Mouse (Mus musculus) heart, adult 2 months (tissue): ENCODE measurements at regions not wholly inside any gene's neighbourhood (a gene's known extent, or its start where the extent isn't known, plus 50 kb on each side); places are given as distances from the start of the nearest gene placed in this dataset.

Source experiments
- DNase-seq, 2 experiments: peaks; one replicate each; pipeline ENCODE4 v3.0.0; 2021
- H3K27ac ChIP-seq: fragments of 200-600 bp; 2 replicates; pipeline ENCODE4 v1.8.1; 2022
- H3K27me3 ChIP-seq: fragments of 200-500 bp; 2 replicates; pipeline ENCODE4 v1.6.1; 2012; ENCODE audit warnings: mild to moderate bottlenecking, low read length, inconsistent platforms, mixed read lengths; ENCODE audit not compliant: control insufficient read depth, insufficient read depth
- H3K36me3 ChIP-seq: fragments of 200-500 bp; 2 replicates; pipeline ENCODE4 v1.6.1; 2012; ENCODE audit warnings: low read length, inconsistent platforms; ENCODE audit not compliant: control insufficient read depth, insufficient read depth
- H3K4me1 ChIP-seq: fragments of 200-500 bp; 2 replicates; pipeline ENCODE4 v1.6.1; 2011; ENCODE audit warnings: low read length; ENCODE audit not compliant: control insufficient read depth, insufficient read depth
- H3K4me3 ChIP-seq: fragments of 200-600 bp; 2 replicates; pipeline ENCODE4 v1.8.1; 2022
- H3K79me2 ChIP-seq: fragments of 200-500 bp; replicated peaks from 2 replicates; pipeline ENCODE4 v1.6.1; 2012; ENCODE audit warnings: mild to moderate bottlenecking, inconsistent platforms, low read length, moderate library complexity, mixed read lengths; ENCODE audit not compliant: control insufficient read depth, insufficient read depth
- H3K9ac ChIP-seq: fragments of 200-500 bp; 2 replicates; pipeline ENCODE4 v1.6.1; 2012; ENCODE audit warnings: low read depth, mild to moderate bottlenecking, control low read depth, inconsistent platforms, low read length, mixed read lengths
- CTCF ChIP-seq: fragments of 200-600 bp; IDR thresholded peaks from 2 replicates; pipeline ENCODE4 v1.8.1; 2022; ENCODE audit warnings: antibody characterized with exemption, mild to moderate bottlenecking, moderate library complexity
- EP300 ChIP-seq: fragments of 200-500 bp; IDR thresholded peaks from 2 replicates; pipeline ENCODE4 v1.6.1; 2011; ENCODE audit warnings: low read depth, low read length, control low read depth; ENCODE audit not compliant: insufficient read depth
- POLR2A ChIP-seq: fragments of 200-500 bp; IDR thresholded peaks from 2 replicates; pipeline ENCODE4 v1.6.1; 2011; ENCODE audit warnings: mild to moderate bottlenecking, low read depth, low read length, control low read depth; ENCODE audit not compliant: insufficient read depth
- WGBS: fragments of 180-500 bp; shearing (Covaris S2); methylation state at CpG from one replicate; pipeline ENCODE4 v1.1.7; 2018; 5-methylcytosine and 5-hydroxymethylcytosine counted together
- intact Hi-C: fragments of 180-260 bp; cut with DNase I; formaldehyde crosslinking; loops from one replicate; pipeline ENCODE4 v1.15.1; 2025

DNA sequence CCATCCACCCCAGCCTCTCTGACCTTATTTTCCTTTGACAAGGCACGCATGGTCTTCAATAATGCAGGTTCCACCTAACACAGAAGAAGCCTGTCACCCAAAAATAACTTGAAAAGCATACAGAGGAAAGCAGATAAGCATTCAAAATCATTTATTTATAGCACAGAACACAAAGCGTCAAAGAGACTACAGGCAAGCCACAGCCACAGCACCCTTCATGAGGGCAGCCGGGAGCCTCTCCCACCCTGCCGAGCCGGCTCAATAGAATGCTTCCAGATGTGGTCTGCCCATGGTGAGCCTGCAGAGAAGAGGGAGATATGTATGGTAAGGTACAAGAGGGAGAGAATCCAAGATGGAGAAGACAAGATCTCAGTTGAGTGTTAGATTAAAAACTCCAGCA, 76.7 kb upstream of the Kcnd3 start:
- peak overlapping the region; percentile 47 for H3K4me3 ChIP-seq
- TF ChIP-seq POLR2A = peak; percentile 90
- no peak for TF ChIP-seq CTCF
- no peak for TF ChIP-seq EP300
- H3K79me2 ChIP-seq = no peaks in the 10 kb centered on the region
- peak overlapping the region; percentile 92 for H3K27ac ChIP-seq
- no peaks in the 10 kb centered on the region for H3K27me3 ChIP-seq
- 27% methylated on average over 5 of the region's 5 CpGs for WGBS
- H3K9ac ChIP-seq = peak overlapping the region; percentile 79
- no peaks in the 10 kb centered on the region for H3K36me3 ChIP-seq
- intact Hi-C loops = no loop called here
- peak; percentile 38 to 39 for DNase-seq
- H3K4me1 ChIP-seq = peaks cover 2% of the 10 kb centered on the region; the same call in 1 of the 2 replicates

DNA sequence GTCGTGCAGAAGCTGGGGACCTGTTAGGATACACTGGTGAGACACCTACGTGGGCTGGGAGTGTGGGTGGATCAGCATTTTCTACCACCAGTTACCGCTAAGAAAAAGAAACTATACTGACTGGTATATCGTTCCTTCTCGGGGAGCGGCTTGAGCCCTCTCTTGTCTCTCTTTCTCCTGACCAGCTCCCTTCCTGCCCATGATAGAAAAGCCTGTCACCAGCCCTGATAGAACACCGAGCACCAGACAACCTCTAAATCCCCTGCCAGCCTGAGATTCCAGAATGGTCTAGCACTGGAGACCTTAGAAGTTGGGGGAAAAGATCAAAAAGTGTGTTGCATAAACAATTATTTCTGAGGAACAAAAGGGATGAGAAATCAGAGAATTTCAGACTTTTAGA, 76.3 kb upstream of the Kcnd3 start:
- Histone ChIP-seq H3K27me3 (no peaks in the 10 kb centered on the region), H3K27ac (peak overlapping the region; percentile 92), H3K4me3 (peak overlapping the region; percentile 47), H3K4me1 (peaks cover 2% of the 10 kb centered on the region; the same call in 1 of the 2 replicates), H3K79me2 (no peaks in the 10 kb centered on the region), H3K36me3 (no peaks in the 10 kb centered on the region), H3K9ac (peak overlapping the region; percentile 79)
- intact Hi-C loops = no loop called here
- WGBS = 29% methylated on average over 7 of the region's 7 CpGs
- TF ChIP-seq POLR2A = no peak
- TF ChIP-seq CTCF = no peak
- no peak for TF ChIP-seq EP300
- no peak for DNase-seq

DNA sequence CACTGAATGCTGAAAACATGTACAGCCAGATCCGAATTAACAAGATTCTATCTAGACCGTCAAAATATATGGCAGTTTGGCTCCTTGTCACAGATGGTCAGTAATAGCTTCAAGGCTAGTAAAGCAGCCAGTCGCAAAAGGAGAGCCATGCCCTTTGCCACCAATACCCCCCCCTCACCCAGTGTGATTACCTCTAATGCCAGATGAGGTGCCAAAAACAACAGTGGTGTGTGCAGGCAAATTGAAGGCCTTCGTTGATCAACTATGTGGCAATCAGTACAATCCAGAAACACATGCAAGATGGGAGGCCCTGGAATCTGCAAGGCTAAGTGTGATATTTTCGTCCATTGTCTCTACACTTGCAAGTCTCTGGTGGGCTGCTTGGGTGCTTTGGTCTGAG, 75.8 kb upstream of the Kcnd3 start:
- Histone ChIP-seq H3K9ac (no peak overlapping the region), H3K36me3 (no peaks in the 10 kb centered on the region), H3K4me3 (no peak overlapping the region), H3K79me2 (no peaks in the 10 kb centered on the region), H3K27me3 (no peaks in the 10 kb centered on the region), H3K27ac (peak overlapping the region; percentile 92), H3K4me1 (peaks cover 2% of the 10 kb centered on the region; the same call in 1 of the 2 replicates)
- no peak for DNase-seq
- intact Hi-C loops = no loop called here
- 34% methylated on average over 5 of the region's 5 CpGs for WGBS
- TF ChIP-seq POLR2A (no peak), EP300 (no peak), CTCF (no peak)

DNA sequence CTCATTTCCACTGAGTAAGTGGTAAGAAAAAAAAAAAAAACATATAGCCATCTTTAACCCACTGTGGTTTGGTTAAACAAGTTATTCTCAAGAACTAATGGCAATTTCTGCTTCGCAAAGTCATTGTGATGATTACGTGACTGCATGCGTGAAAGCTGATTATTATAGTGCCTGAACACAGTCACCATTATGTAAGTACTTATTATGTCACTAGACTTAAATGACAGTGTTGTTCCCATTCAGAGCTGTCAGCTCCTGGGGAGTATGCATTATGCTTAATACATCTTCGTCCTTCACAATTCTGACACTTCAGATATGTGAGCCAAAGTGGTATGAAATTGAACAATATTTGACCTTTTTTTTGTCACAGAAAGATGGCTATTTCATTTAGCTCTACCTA, 71.3 kb upstream of the Kcnd3 start:
- Histone ChIP-seq H3K9ac (no peak overlapping the region), H3K4me1 (peaks cover 2% of the 10 kb centered on the region; the same call in 1 of the 2 replicates), H3K27me3 (no peaks in the 10 kb centered on the region), H3K36me3 (no peaks in the 10 kb centered on the region), H3K79me2 (no peaks in the 10 kb centered on the region), H3K27ac (peak overlapping the region; percentile 32), H3K4me3 (0 out of 2 replicates have a peak overlapping the region, but pooled peaks have one; percentile 16)
- DNase-seq = no peak
- no peak for TF ChIP-seq EP300
- TF ChIP-seq CTCF = no peak
- TF ChIP-seq POLR2A = no peak
- intact Hi-C loops = no loop called here
- 91% methylated on average over 4 of the region's 4 CpGs for WGBS

DNA sequence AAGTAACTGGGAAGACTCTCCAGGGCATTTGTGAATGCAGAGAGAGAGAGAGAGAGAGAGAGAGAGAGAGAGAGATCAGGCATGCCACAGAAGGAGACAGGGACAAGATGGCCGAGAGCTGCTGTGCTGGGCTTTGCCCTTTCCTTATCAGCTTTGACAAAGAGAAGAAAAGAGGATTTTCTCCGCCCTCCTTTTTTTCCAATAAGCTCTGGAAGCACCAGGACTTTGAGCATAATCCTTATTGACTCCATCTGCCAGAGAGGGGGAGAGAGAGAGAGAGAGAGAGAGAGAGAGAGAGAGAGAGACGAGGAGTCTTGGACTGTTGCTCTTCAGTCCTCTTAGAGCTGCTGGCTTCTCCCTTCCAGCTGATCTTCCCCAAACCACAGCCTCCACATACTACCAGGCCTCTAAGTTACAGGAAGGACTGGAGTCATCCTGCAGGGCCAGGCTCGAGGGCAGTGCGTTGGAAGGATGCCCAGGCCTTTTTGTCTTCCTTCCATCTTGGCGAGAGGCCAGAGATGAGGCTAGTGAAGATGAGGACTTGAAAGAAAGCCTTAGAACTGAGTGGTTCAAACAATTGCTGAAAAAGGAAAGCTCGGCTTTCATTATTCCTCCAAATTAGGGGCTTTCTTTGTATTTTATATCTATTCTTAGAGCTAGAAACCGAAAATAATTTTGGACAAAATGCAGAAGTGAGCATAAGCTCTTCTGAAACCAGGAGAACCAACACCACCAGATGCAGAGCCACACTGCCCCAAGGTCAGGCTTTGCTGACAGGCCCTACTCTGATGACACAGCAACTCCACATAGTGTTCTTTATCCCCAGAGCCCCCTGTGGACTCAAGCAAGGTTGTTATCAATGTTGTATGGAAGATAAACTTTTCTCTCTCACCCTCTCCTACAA, 59.3 kb upstream of the Kcnd3 start:
- 24% methylated on average over 8 of the region's 8 CpGs for WGBS
- TF ChIP-seq CTCF = no peak
- no peak for TF ChIP-seq EP300
- no peak for TF ChIP-seq POLR2A
- no peak overlapping the region for H3K27ac ChIP-seq

More for the DNA sequence above, 59.3 kb upstream of the Kcnd3 start:
- Histone ChIP-seq H3K4me1 (no peaks in the 10 kb centered on the region), H3K9ac (no peak overlapping the region), H3K79me2 (no peaks in the 10 kb centered on the region), H3K27me3 (no peaks in the 10 kb centered on the region), H3K4me3 (no peak overlapping the region), H3K36me3 (no peaks in the 10 kb centered on the region)
- peak in 1 of 2 experiments; percentile 49 for DNase-seq
- intact Hi-C loops = no loop called here
